Mouse (Mus musculus) limb, embryonic 14.5 days (tissue): ENCODE measurements around the gene C1qtnf9. TPM values are rescaled to one million over a fixed set of nuclear protein-coding genes. Genes with fewer than 3 reads are reported as not detected.

Experiments
- ATAC-seq: fragments of 200-750 bp; cut with Nextera tagmentation; 2 replicates; pipeline ENCODE4 v1.8.0; 2017; ENCODE audit warnings: low read depth, moderate number of reproducible peaks, moderate TSS enrichment; ENCODE audit not compliant: low FRiP score
- DNase-seq: peaks from one replicate; pipeline ENCODE4 v3.0.0-alpha.2; 2015; ENCODE audit warnings: low spot score
- H3K27ac ChIP-seq: fragments of 300-500 bp; sonication (generic); replicated peaks from 2 replicates; pipeline ENCODE4 v1.5.1; 2014; ENCODE audit warnings: low read depth, mild to moderate bottlenecking, low read length, moderate library complexity, mixed read lengths
- H3K27me3 ChIP-seq: fragments of 300-500 bp; sonication (generic); 2 replicates; pipeline ENCODE4 v1.6.1; 2014; ENCODE audit warnings: low read length, mixed read lengths; ENCODE audit not compliant: control insufficient read depth, insufficient read depth
- H3K36me3 ChIP-seq: fragments of 300-500 bp; sonication (generic); 2 replicates; pipeline ENCODE4 v1.6.1; 2014; ENCODE audit warnings: mild to moderate bottlenecking, low read length, moderate library complexity, mixed read lengths; ENCODE audit not compliant: control insufficient read depth, insufficient read depth
- H3K4me1 ChIP-seq: fragments of 300-500 bp; sonication (generic); 2 replicates; pipeline ENCODE4 v1.6.1; 2014; ENCODE audit warnings: antibody characterized with exemption, low read length, mixed read lengths; ENCODE audit not compliant: control insufficient read depth, insufficient read depth
- H3K4me2 ChIP-seq: fragments of 300-500 bp; sonication (generic); replicated peaks from 2 replicates; pipeline ENCODE4 v1.6.1; 2014; ENCODE audit warnings: low read depth, mild to moderate bottlenecking, low read length, moderate library complexity; ENCODE audit not compliant: severe bottlenecking
- H3K4me3 ChIP-seq: fragments of 300-500 bp; sonication (generic); replicated peaks from 2 replicates; pipeline ENCODE4 v1.5.1; 2014; ENCODE audit warnings: low read length
- H3K9ac ChIP-seq: fragments of 300-500 bp; sonication (generic); 2 replicates; pipeline ENCODE4 v1.6.1; 2014; ENCODE audit warnings: mild to moderate bottlenecking, low read depth, low read length, moderate library complexity; ENCODE audit not compliant: severe bottlenecking
- H3K9me3 ChIP-seq: fragments of 300-500 bp; sonication (generic); 2 replicates; pipeline ENCODE4 v1.6.1; 2016; ENCODE audit warnings: low read length; ENCODE audit not compliant: control insufficient read depth
- POLR2A ChIP-seq: fragments of 200-500 bp; IDR thresholded peaks from 2 replicates; pipeline ENCODE4 v1.8.0; 2012; ENCODE audit warnings: inconsistent platforms, mild to moderate bottlenecking, moderate library complexity, borderline replicate concordance; ENCODE audit not compliant: insufficient read depth, insufficient read length; ENCODE audit errors: extremely low read depth
- WGBS: fragments of 180-500 bp; shearing (Covaris S2); extraction: QIAGEN DNeasy Blood & Tissue Kit; methylation state at CpG from one replicate; pipeline ENCODE4 v1.1.7; 2014; 5-methylcytosine and 5-hydroxymethylcytosine counted together
- polyA plus RNA-seq, 2 experiments: library from polyadenylated mRNA; depleted of rRNA in 1 of 2; stranded (reverse) in 1 of 2; unstranded in 1 of 2; fragments of >200 nt; fragmentation: Nextera tagmentation in 1 of 2; extraction: Ambion mirVana in 1 of 2; gene quantifications; 2 replicates each; pipeline versions ENCODE4 v1.2.1 to v1.2.3; 2012 to 2014

Gene C1qtnf9
- polyA plus RNA-seq, 2 experiments = 0.78 to 2.1 TPM

- TF ChIP-seq POLR2A = no peak
- no peaks in the 10 kb centered on the region for H3K9me3 ChIP-seq
- peaks cover 4% of the 10 kb centered on the region for H3K4me1 ChIP-seq
- WGBS = 52% methylated on average over 7 of the region's 7 CpGs
- no peak overlapping the region for H3K4me3 ChIP-seq
- no peaks in the 10 kb centered on the region for H3K27me3 ChIP-seq
- DNase-seq (no peak), ATAC-seq (no peak)
- H3K27ac ChIP-seq = no peak overlapping the region
- H3K36me3 ChIP-seq = no peaks in the 10 kb centered on the region; the same call in 1 of the 2 replicates
- H3K4me2 ChIP-seq = no peak overlapping the region
- H3K9ac ChIP-seq = no peak overlapping the region
Observed at GRCm38 (mm10) chr14:60762754-60763153, 5.2 kb upstream of the C1qtnf9 start.

- H3K4me2 ChIP-seq = no peak overlapping the region
- H3K36me3 ChIP-seq = no peaks in the 10 kb centered on the region; the same call in 1 of the 2 replicates
- no peaks in the 10 kb centered on the region for H3K9me3 ChIP-seq
- peaks cover 7% of the 10 kb centered on the region for H3K4me1 ChIP-seq
- 80% methylated on average over 5 of the region's 5 CpGs for WGBS
- H3K4me3 ChIP-seq = no peak overlapping the region
- DNase-seq (no peak), ATAC-seq (no peak)
- H3K9ac ChIP-seq = no peak overlapping the region
- no peaks in the 10 kb centered on the region for H3K27me3 ChIP-seq
- no peak for TF ChIP-seq POLR2A
- no peak overlapping the region for H3K27ac ChIP-seq
Observed at GRCm38 (mm10) chr14:60763746-60764145, 4.2 kb upstream of the C1qtnf9 start.

GRCm38 (mm10) chr14:60764526-60764925 is 3.4 kb upstream of the C1qtnf9 start:
- H3K4me1 ChIP-seq = peaks cover 7% of the 10 kb centered on the region
- no peak overlapping the region for H3K9ac ChIP-seq
- H3K27ac ChIP-seq = no peak overlapping the region
- no peak for DNase-seq
- TF ChIP-seq POLR2A = no peak
- no peak for ATAC-seq
- WGBS = 69% methylated on average over 4 of the region's 4 CpGs
- H3K27me3 ChIP-seq = no peaks in the 10 kb centered on the region
- H3K4me3 ChIP-seq = no peak overlapping the region
- no peaks in the 10 kb centered on the region; the same call in 1 of the 2 replicates for H3K36me3 ChIP-seq
- H3K4me2 ChIP-seq = no peak overlapping the region
- no peaks in the 10 kb centered on the region for H3K9me3 ChIP-seq

- H3K27ac ChIP-seq = no peak overlapping the region
- no peak for DNase-seq
- H3K9me3 ChIP-seq = no peaks in the 10 kb centered on the region
- H3K9ac ChIP-seq = no peak overlapping the region
- peaks cover 7% of the 10 kb centered on the region for H3K4me1 ChIP-seq
- H3K27me3 ChIP-seq = no peaks in the 10 kb centered on the region
- no peak for ATAC-seq
- no peak overlapping the region for H3K4me2 ChIP-seq
- no peak for TF ChIP-seq POLR2A
- WGBS = 48% methylated on average over 2 of the region's 2 CpGs
- H3K4me3 ChIP-seq = no peak overlapping the region
- H3K36me3 ChIP-seq = no peaks in the 10 kb centered on the region
Observed at GRCm38 (mm10) chr14:60765025-60765424, 2.9 kb upstream of the C1qtnf9 start.

- Histone ChIP-seq H3K27ac (no peak overlapping the region), H3K9ac (no peak overlapping the region), H3K4me1 (peaks cover 7% of the 10 kb centered on the region), H3K36me3 (no peaks in the 10 kb centered on the region), H3K4me3 (no peak overlapping the region), H3K9me3 (no peaks in the 10 kb centered on the region), H3K27me3 (no peaks in the 10 kb centered on the region), H3K4me2 (no peak overlapping the region)
- ATAC-seq (no peak), DNase-seq (no peak)
- no peak for TF ChIP-seq POLR2A
- WGBS = 44% methylated on average over 6 of the region's 6 CpGs
Observed at GRCm38 (mm10) chr14:60769340-60769739, 1.4 kb downstream of the C1qtnf9 start.

- peaks cover 7% of the 10 kb centered on the region for H3K4me1 ChIP-seq
- TF ChIP-seq POLR2A = no peak
- no peak overlapping the region for H3K27ac ChIP-seq
- no peak for ATAC-seq
- H3K9ac ChIP-seq = no peak overlapping the region
- H3K27me3 ChIP-seq = no peaks in the 10 kb centered on the region
- DNase-seq = no peak
- WGBS = 72% methylated on average over 6 of the region's 6 CpGs
- H3K4me2 ChIP-seq = no peak overlapping the region
- H3K4me3 ChIP-seq = no peak overlapping the region
- no peaks in the 10 kb centered on the region for H3K36me3 ChIP-seq
- no peaks in the 10 kb centered on the region for H3K9me3 ChIP-seq
Observed at GRCm38 (mm10) chr14:60770594-60770993, 2.7 kb downstream of the C1qtnf9 start.
